Mouse (Mus musculus) stomach, embryonic 16.5 days (tissue): ENCODE results near the gene Toe1. TPM values are rescaled to one million over a fixed set of nuclear protein-coding genes. Genes with fewer than 3 reads are reported as not detected.

Source experiments
- ATAC-seq: fragments of 200-750 bp; cut with Nextera tagmentation; 2 replicates; pipeline ENCODE4 v1.8.0; 2017; ENCODE audit warnings: moderate number of reproducible peaks, moderate TSS enrichment; ENCODE audit not compliant: insufficient read depth, low FRiP score
- H3K27ac ChIP-seq: fragments of 300-500 bp; sonication (generic); 2 replicates; pipeline ENCODE4 v1.5.1; 2014; ENCODE audit warnings: low read length
- H3K27me3 ChIP-seq: fragments of 300-500 bp; sonication (generic); 2 replicates; pipeline ENCODE4 v1.6.1; 2014; ENCODE audit warnings: low read length, control low read depth, mixed read lengths; ENCODE audit not compliant: control insufficient read depth, insufficient read depth
- H3K36me3 ChIP-seq: fragments of 300-500 bp; sonication (generic); 2 replicates; pipeline ENCODE4 v1.6.1; 2014; ENCODE audit warnings: low read length; ENCODE audit not compliant: control insufficient read depth, insufficient read depth
- H3K4me1 ChIP-seq: fragments of 300-500 bp; sonication (generic); 2 replicates; pipeline ENCODE4 v1.6.1; 2014; ENCODE audit warnings: low read length, control low read depth, mixed read lengths; ENCODE audit not compliant: control insufficient read depth, insufficient read depth
- H3K4me2 ChIP-seq: fragments of 300-500 bp; sonication (generic); 2 replicates; pipeline ENCODE4 v1.6.1; 2014; ENCODE audit warnings: low read depth, low read length, mixed read lengths
- H3K4me3 ChIP-seq: fragments of 300-500 bp; sonication (generic); replicated peaks from 2 replicates; pipeline ENCODE4 v1.5.1; 2014; ENCODE audit warnings: mild to moderate bottlenecking, low read length
- H3K9ac ChIP-seq: fragments of 300-500 bp; sonication (generic); 2 replicates; pipeline ENCODE4 v1.6.1; 2014; ENCODE audit warnings: low read length
- H3K9me3 ChIP-seq: fragments of 300-500 bp; sonication (generic); replicated peaks from 2 replicates; pipeline ENCODE4 v1.6.1; 2016; ENCODE audit warnings: low read length, control low read depth; ENCODE audit not compliant: control insufficient read depth
- WGBS: fragments of 180-500 bp; shearing (Covaris S2); extraction: QIAGEN DNeasy Blood & Tissue Kit; methylation state at CpG from one replicate; pipeline ENCODE4 v1.1.7; 2014; 5-methylcytosine and 5-hydroxymethylcytosine counted together
- polyA plus RNA-seq: library from polyadenylated mRNA; unstranded; fragments of >200 nt; fragmentation: Nextera tagmentation; extraction: Ambion mirVana; gene quantifications from 2 replicates; pipeline ENCODE4 v1.2.1, GENCODE M21; 2015

The Toe1 gene
- polyA plus RNA-seq, 1 experiment from 2014 or later, result 28.4 TPM

DNA sequence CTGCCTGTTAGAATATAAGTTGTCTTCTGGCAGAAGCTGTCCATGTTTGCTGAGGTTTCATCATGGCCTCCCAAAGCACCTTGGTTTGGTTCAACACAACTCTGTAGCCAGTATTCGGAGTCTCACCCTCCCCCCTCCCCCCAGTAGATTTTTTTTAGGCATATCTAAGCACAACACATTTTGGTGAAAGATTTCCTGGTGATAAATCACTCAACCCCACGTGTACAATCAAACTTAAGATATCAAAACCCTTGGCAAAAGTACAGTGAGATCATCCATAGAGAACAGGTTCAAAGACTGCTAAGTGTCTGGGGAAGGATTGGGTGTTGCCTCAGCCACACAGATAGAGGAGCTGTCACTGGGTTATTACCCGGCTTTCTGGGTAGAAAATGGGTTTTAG lies 3.6 kb upstream of the Toe1 start:
- H3K27me3 ChIP-seq, result no peaks in the 10 kb centered on the region
- H3K4me2 ChIP-seq, result no peak overlapping the region
- H3K27ac ChIP-seq, result no peak overlapping the region
- no peaks in the 10 kb centered on the region for H3K36me3 ChIP-seq
- H3K9me3 ChIP-seq, result no peaks in the 10 kb centered on the region
- no peak overlapping the region for H3K4me3 ChIP-seq
- peaks cover 8% of the 10 kb centered on the region for H3K4me1 ChIP-seq
- no peak for ATAC-seq
- H3K9ac ChIP-seq, result no peak overlapping the region
- 68% methylated on average over 3 of the region's 3 CpGs for WGBS

DNA sequence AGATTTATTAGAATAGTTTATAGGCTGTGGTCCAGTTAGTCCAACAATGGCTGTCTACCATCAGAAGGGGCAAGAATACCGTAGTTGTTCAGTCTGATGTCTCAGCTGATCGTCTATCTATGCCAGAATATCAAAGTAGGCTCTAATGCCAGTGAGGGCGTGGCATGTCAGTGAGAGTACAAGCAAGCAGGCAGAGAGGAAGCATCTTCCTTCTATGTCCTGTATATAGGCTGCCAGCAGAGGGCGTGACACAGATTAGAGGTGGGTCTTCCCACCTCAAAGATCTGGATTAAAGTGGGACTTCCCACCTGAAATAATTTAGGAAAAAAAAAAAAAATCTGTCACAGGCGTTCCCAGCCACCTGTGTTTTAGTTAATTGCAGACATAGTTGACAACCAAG lies 7.5 kb downstream of the Toe1 start:
- Histone ChIP-seq H3K9ac (no peak overlapping the region), H3K27me3 (no peaks in the 10 kb centered on the region), H3K4me2 (no peak overlapping the region), H3K4me1 (peaks cover 5% of the 10 kb centered on the region), H3K4me3 (no peak overlapping the region), H3K9me3 (no peaks in the 10 kb centered on the region), H3K27ac (no peak overlapping the region), H3K36me3 (peaks cover 13% of the 10 kb centered on the region; the same call in 1 of the 2 replicates)
- 34% methylated on average over 5 of the region's 5 CpGs for WGBS
- ATAC-seq, result no peak

DNA sequence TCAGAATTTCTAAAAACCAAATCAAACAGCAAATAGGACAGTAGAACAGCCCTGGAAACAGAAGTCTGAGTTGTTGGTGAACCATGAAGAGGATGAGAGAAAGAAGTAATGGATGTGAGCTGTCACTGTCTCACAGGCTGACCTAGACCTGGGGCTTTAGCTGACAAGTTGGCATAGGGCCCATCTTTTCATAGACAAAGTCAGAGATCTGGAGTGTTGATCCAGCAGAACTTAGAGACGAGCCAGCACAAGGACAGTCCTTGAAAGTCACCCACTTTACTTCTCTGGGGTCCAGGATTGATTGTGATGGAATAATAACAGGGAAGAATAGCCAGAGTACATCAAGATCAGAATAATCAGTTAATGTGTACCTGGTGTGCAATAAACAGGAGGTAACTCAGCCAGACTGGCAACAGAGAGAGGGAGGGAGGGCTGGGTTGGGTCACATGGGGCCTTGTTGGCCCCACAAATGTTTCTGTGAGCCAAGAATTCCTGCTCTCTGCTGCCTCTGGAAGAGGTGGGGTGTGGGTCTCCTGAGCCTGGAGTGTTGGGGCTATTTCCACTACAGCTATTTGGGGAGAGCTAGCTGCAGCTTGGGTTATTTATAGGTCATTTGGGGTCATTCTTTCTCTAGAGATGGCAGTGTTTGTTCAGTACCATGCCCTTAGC lies 10.9 kb downstream of the Toe1 start:
- 45% methylated on average over 1 of the region's 1 CpGs for WGBS
- H3K27ac ChIP-seq, result no peak overlapping the region
- no peak overlapping the region for H3K4me3 ChIP-seq
- H3K36me3 ChIP-seq, result no peaks in the 10 kb centered on the region
- H3K27me3 ChIP-seq, result no peaks in the 10 kb centered on the region
- H3K9me3 ChIP-seq, result no peaks in the 10 kb centered on the region
- ATAC-seq, result no peak
- H3K9ac ChIP-seq, result 0 out of 2 replicates have a peak overlapping the region, but pooled peaks have one; percentile 21
- H3K4me2 ChIP-seq, result no peak overlapping the region
- peaks cover 5% of the 10 kb centered on the region for H3K4me1 ChIP-seq

DNA sequence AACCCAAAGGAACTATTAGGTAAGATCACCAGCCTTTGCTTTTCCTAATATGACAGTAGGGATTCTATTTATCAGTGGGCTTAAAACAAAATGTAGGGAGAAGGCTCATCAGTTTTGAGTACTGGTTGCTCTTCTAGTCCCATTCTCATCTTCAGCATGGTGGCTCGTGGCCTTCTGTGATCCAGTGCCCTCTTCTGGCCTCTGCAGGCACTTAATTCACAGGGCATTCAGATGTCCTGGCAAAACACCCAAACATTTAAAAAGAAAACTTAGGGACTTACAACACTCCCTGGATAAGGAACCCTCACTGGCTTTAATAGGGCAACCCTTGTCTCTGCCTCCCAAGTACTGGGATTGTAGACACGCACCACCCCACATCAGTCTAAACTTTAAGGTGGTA lies 13.2 kb downstream of the Toe1 start:
- WGBS, result 78% methylated on average over 2 of the region's 2 CpGs

DNA sequence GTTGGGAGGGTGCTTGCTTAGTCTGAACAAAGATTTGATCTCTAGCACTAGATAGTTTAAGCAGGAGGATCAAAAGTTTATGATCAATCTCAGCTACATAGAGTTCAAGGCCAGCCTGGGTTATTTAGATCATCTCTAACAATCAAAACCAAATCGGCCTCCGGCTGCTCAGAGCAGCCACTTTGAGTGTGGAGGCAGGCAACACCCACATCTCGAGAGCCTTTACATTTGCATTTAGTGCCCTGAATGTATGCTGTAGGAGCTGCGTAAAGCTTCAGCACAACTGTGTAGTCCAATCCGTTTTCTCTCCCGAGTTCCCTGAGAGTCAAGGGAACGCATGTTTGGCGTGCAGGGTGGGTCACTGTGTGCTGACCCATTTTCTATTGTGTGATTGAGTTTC lies 15.0 kb downstream of the Toe1 start:
- Histone ChIP-seq H3K4me1 (peaks cover 5% of the 10 kb centered on the region), H3K27ac (no peak overlapping the region), H3K9ac (no peak overlapping the region), H3K27me3 (no peaks in the 10 kb centered on the region), H3K4me2 (no peak overlapping the region), H3K9me3 (no peaks in the 10 kb centered on the region), H3K4me3 (no peak overlapping the region), H3K36me3 (no peaks in the 10 kb centered on the region)
- WGBS, result 80% methylated on average over 8 of the region's 8 CpGs
- ATAC-seq, result no peak

More for the DNA sequence above, 13.2 kb downstream of the Toe1 start:
- H3K36me3 ChIP-seq, result no peaks in the 10 kb centered on the region
- H3K4me3 ChIP-seq, result no peak overlapping the region
- H3K9ac ChIP-seq, result no peak overlapping the region
- no peaks in the 10 kb centered on the region for H3K27me3 ChIP-seq
- no peaks in the 10 kb centered on the region for H3K9me3 ChIP-seq
- ATAC-seq, result no peak
- peaks cover 5% of the 10 kb centered on the region for H3K4me1 ChIP-seq
- no peak overlapping the region for H3K27ac ChIP-seq
- no peak overlapping the region for H3K4me2 ChIP-seq

DNA sequence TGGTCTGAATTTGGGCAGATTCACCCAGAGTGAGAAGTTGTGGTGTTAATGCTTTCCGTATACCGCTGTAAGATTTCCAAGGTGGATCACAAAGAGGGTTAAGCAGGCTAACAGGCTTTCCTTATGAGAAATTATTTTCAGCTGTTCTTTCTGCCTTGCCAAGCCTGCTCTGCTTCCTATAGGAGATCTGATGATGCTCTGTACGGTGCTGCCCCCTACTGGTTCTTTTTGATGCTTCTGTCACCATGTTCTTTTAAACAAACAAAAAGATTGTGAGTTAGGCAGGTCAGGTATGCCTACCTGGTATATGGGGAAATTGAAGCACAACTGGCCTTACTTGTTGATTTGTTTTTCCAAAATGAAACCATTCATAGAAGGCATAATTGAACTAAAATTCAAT lies 18.5 kb downstream of the Toe1 start:
- 3% methylated on average over 3 of the region's 3 CpGs for WGBS
- Histone ChIP-seq H3K4me3 (no peak overlapping the region), H3K9ac (no peak overlapping the region), H3K4me2 (no peak overlapping the region), H3K4me1 (no peaks in the 10 kb centered on the region), H3K36me3 (no peaks in the 10 kb centered on the region), H3K9me3 (no peaks in the 10 kb centered on the region), H3K27ac (peak overlapping the region; percentile 50; the same call in 1 of the 2 replicates), H3K27me3 (no peaks in the 10 kb centered on the region)
- ATAC-seq, result peak; percentile 68; the same call in 1 of the 2 replicates

DNA sequence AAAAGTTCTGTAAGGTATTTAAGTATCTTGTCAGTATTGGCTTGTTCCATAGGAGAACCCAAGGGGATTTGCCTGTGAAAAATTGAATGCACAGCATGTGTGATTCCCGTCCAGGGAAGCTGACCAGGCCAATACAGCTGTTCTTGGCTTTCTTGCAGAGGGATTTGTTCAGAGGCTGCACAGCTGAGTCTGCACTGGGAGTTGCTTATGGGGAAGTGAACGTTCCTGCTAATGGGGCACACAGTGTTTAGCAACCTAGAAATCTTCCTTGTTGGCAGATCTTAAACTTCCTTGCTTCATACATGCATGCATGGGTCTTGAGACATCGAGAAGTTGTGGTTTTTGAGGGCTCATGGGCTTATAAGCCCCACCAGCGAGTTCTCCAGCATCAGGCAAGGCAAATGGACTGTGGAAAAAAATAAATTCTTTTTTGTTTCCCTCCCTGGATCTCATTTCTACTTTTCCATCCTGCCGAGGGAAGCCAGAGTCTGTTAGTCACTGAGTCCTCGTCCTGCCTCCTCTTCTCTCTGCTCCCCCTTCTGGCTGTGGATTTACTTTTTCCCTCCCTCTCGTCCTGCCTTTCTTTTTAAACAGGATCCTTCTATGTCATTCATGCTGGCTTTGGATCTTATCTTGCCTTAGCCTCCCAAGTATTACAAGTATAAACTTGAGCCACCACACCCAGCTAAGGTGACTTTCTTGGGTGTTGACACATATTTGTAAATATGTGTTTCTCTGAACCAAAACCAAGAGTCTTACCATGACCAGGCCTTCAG lies 19.3 kb downstream of the Toe1 start:
- H3K9me3 ChIP-seq, result no peaks in the 10 kb centered on the region
- H3K4me2 ChIP-seq, result no peak overlapping the region; the same call in 1 of the 2 replicates
- WGBS, result 36% methylated on average over 7 of the region's 7 CpGs
- H3K27me3 ChIP-seq, result no peaks in the 10 kb centered on the region
- H3K36me3 ChIP-seq, result no peaks in the 10 kb centered on the region
- no peaks in the 10 kb centered on the region for H3K4me1 ChIP-seq
- 0 out of 2 replicates have a peak overlapping the region, but pooled peaks have one; percentile 4 for H3K9ac ChIP-seq
- no peak overlapping the region for H3K4me3 ChIP-seq
- no peak for ATAC-seq
- peak overlapping the region; percentile 50 for H3K27ac ChIP-seq

DNA sequence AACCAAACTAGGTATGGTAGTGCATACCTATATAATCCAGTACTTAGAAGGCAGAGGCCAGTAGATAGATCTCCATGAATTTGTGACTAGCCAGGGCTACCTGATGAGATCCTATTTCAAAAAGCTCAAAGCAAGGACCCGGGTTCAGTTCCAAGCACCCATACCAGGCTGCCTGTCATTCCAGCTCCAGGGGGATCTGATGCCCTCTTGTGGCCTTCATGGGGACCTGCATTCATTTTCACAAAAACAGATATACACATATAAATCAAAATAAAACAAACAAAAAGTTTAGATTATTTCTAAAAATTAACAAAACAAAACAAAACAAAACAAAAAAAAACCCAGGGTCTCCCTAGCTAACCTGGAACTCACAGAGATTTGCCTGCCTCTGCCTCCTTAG lies 20.9 kb downstream of the Toe1 start:
- no peak overlapping the region for H3K9ac ChIP-seq
- H3K4me1 ChIP-seq, result no peaks in the 10 kb centered on the region
- no peak for ATAC-seq
- no peaks in the 10 kb centered on the region for H3K27me3 ChIP-seq
- H3K9me3 ChIP-seq, result no peaks in the 10 kb centered on the region
- H3K4me2 ChIP-seq, result no peak overlapping the region
- H3K36me3 ChIP-seq, result no peaks in the 10 kb centered on the region
- H3K4me3 ChIP-seq, result no peak overlapping the region
- no peak overlapping the region for H3K27ac ChIP-seq
- WGBS, result 94% methylated on average over 1 of the region's 1 CpGs

DNA sequence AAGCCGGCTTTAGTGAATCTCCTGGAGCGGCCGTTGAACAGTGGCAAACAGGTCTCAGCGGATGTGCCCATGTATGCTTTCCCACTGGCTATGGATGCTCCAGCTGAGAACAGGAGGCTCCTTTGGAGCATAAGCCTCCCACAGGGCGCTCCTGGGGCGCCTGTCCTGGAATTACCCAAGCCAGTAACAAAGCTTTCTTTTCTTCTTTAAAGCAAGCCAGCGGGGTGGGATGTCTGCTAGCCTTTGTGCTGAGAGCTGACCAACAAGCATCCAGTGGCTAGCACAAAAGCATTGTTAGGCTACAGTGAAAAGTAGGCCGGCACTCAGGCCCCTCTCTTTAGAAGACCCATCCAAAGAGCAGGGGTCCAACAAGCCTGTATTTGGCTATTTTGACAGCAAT lies 25.3 kb downstream of the Toe1 start:
- H3K27ac ChIP-seq, result no peak overlapping the region
- H3K4me2 ChIP-seq, result no peak overlapping the region
- no peaks in the 10 kb centered on the region for H3K9me3 ChIP-seq
- 41% methylated on average over 8 of the region's 8 CpGs for WGBS
- H3K36me3 ChIP-seq, result no peaks in the 10 kb centered on the region
- no peak overlapping the region for H3K4me3 ChIP-seq
- ATAC-seq, result no peak
- no peaks in the 10 kb centered on the region for H3K27me3 ChIP-seq
- no peaks in the 10 kb centered on the region for H3K4me1 ChIP-seq
- H3K9ac ChIP-seq, result no peak overlapping the region
